Mouse (Mus musculus): ENCODE results near the gene Ppp1r14c. TPM values are rescaled to one million over a fixed set of nuclear protein-coding genes. Genes with fewer than 3 reads are reported as not detected.

Ppp1r14c gene
- 11.4 and 12.4 TPM in 2 replicates for polyA plus RNA-seq (2015; fragmentation: Nextera tagmentation; extraction: Ambion mirVana)

- ATAC-seq (ENCODE audit: insufficient number of reproducible peaks, insufficient read depth, low FRiP score, low TSS enrichment, low read depth): peak; percentile 48; the same call in 1 of the 2 replicates
- peak within 1 kb of the TSS; percentile 98 for H3K4me2 ChIP-seq
- peak within 1 kb of the TSS; percentile 61 for H3K9ac ChIP-seq
- no peaks in the 10 kb centered on the region for H3K36me3 ChIP-seq
- peak within 1 kb of the TSS; percentile 62 for H3K4me3 ChIP-seq
- under 1% methylated on average over 73 of the region's 74 CpGs for WGBS
- H3K4me1 ChIP-seq: peaks cover 16% of the 10 kb centered on the region
- peaks cover 44% of the 10 kb centered on the region for H3K27me3 ChIP-seq
- H3K9me3 ChIP-seq: no peaks in the 10 kb centered on the region
- H3K27ac ChIP-seq: no peak within 1 kb of the TSS
Measured at GRCm38 (mm10) chr10:3366036-3366869, at the start of gene Ppp1r14c. Gene Ppp1r14c, plus strand, starts transcription at chr10:3366057.

- H3K9ac ChIP-seq: no peak overlapping the region
Measured at GRCm38 (mm10) chr10:3321406-3321805, 44.5 kb upstream of the Ppp1r14c start.

DNA sequence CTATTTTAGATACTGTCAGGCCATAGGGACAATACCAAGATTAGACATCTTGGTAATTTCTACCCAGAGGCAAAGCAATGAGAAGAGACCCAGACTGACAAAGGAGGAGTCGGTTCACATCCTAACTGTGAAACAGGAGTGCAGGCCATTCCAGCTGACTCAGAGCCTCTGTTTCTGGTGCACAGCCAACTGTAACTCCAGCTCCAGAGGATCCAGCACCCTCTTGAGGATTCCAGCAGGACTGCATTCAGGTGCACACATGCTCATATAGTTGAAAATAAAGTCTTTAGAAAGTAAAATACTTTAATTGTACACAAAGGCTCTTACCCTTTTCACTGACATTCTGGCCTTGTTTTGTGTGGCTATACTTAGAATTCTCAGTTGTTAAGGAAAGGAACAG is 40.4 kb upstream of the Ppp1r14c start:
- Histone ChIP-seq H3K4me3 (no peak overlapping the region), H3K4me2 (no peak overlapping the region), H3K27me3 (no peaks in the 10 kb centered on the region), H3K36me3 (no peaks in the 10 kb centered on the region), H3K4me1 (no peaks in the 10 kb centered on the region), H3K9ac (no peak overlapping the region), H3K9me3 (0 out of 2 replicates have a peak, but pooled peaks cover 3% of the 10 kb centered on the region), H3K27ac (no peak overlapping the region)
- no peak for ATAC-seq (ENCODE audit: insufficient number of reproducible peaks, insufficient read depth, low FRiP score, low TSS enrichment, low read depth)
- WGBS: 69% methylated on average over 1 of the region's 1 CpGs

More at GRCm38 (mm10) chr10:3321406-3321805, 44.5 kb upstream of the Ppp1r14c start:
- Histone ChIP-seq H3K36me3 (no peaks in the 10 kb centered on the region), H3K27ac (no peak overlapping the region), H3K4me1 (no peaks in the 10 kb centered on the region), H3K27me3 (no peaks in the 10 kb centered on the region), H3K4me2 (no peak overlapping the region), H3K4me3 (no peak overlapping the region), H3K9me3 (0 out of 2 replicates have a peak, but pooled peaks cover 3% of the 10 kb centered on the region)
- ATAC-seq (ENCODE audit: insufficient number of reproducible peaks, insufficient read depth, low FRiP score, low TSS enrichment, low read depth): no peak
- 84% methylated on average over 2 of the region's 2 CpGs for WGBS

GRCm38 (mm10) chr10:3332880-3333279 is 33.0 kb upstream of the Ppp1r14c start:
- Histone ChIP-seq H3K36me3 (no peaks in the 10 kb centered on the region), H3K4me2 (no peak overlapping the region), H3K4me3 (no peak overlapping the region), H3K27ac (no peak overlapping the region), H3K9ac (no peak overlapping the region), H3K9me3 (no peaks in the 10 kb centered on the region), H3K4me1 (peaks cover 10% of the 10 kb centered on the region), H3K27me3 (peaks cover 6% of the 10 kb centered on the region)
- 9% methylated on average over 3 of the region's 3 CpGs for WGBS
- ATAC-seq (ENCODE audit: insufficient number of reproducible peaks, insufficient read depth, low FRiP score, low TSS enrichment, low read depth): 0 out of 2 replicates have a peak, but pooled peaks have one; percentile 15

- H3K9ac ChIP-seq: no peak overlapping the region
- H3K9me3 ChIP-seq: no peaks in the 10 kb centered on the region
- H3K27ac ChIP-seq: no peak overlapping the region
- ATAC-seq (ENCODE audit: insufficient number of reproducible peaks, insufficient read depth, low FRiP score, low TSS enrichment, low read depth): no peak
- peaks cover 6% of the 10 kb centered on the region for H3K27me3 ChIP-seq
- H3K4me1 ChIP-seq: peaks cover 17% of the 10 kb centered on the region
- H3K36me3 ChIP-seq: no peaks in the 10 kb centered on the region
- H3K4me3 ChIP-seq: no peak overlapping the region
- H3K4me2 ChIP-seq: no peak overlapping the region
Measured at GRCm38 (mm10) chr10:3334570-3334969, 31.3 kb upstream of the Ppp1r14c start.

DNA sequence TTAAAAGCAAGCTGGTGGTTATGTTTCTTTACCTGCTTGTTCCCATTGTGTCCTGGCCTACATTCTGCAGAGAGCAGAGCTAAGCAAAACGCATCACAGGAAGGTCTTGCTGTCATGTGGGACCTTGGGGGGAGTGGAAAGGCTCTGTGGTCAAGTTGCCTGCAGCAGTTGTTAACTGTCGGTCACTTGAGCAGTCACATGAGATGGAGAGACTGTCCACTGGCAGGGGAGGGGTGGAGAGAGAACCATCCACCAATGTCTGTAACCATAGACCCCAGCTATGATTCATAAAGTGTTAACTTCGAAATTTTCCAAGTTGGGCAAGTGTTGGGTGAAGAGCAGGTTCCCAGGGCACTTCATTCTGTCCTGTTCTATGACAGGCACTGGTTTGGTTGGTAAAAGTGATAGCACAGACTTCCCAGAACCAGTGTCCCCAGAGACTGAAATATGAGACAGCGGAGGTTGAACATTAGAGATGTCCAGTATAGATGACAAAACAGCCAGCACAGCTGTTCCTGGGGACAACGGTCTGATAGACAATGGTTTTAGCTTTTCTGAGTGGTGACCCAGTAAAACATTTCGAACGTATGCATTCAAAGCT is 29.0 kb upstream of the Ppp1r14c start:
- Histone ChIP-seq H3K9me3 (no peaks in the 10 kb centered on the region), H3K9ac (no peak overlapping the region), H3K4me1 (peaks cover 17% of the 10 kb centered on the region), H3K36me3 (no peaks in the 10 kb centered on the region), H3K27me3 (peaks cover 16% of the 10 kb centered on the region), H3K4me2 (no peak overlapping the region), H3K4me3 (no peak overlapping the region), H3K27ac (no peak overlapping the region)
- no peak for ATAC-seq (ENCODE audit: insufficient number of reproducible peaks, insufficient read depth, low FRiP score, low TSS enrichment, low read depth)
- WGBS: 65% methylated on average over 7 of the region's 7 CpGs

GRCm38 (mm10) chr10:3337330-3337901 is 28.4 kb upstream of the Ppp1r14c start:
- Histone ChIP-seq H3K36me3 (no peaks in the 10 kb centered on the region), H3K27ac (no peak overlapping the region; the same call in 1 of the 2 replicates), H3K27me3 (peaks cover 16% of the 10 kb centered on the region), H3K9ac (no peak overlapping the region), H3K4me3 (no peak overlapping the region), H3K9me3 (no peaks in the 10 kb centered on the region), H3K4me1 (peaks cover 17% of the 10 kb centered on the region), H3K4me2 (no peak overlapping the region)
- ATAC-seq (ENCODE audit: insufficient number of reproducible peaks, insufficient read depth, low FRiP score, low TSS enrichment, low read depth): no peak
- 55% methylated on average over 2 of the region's 2 CpGs for WGBS

DNA sequence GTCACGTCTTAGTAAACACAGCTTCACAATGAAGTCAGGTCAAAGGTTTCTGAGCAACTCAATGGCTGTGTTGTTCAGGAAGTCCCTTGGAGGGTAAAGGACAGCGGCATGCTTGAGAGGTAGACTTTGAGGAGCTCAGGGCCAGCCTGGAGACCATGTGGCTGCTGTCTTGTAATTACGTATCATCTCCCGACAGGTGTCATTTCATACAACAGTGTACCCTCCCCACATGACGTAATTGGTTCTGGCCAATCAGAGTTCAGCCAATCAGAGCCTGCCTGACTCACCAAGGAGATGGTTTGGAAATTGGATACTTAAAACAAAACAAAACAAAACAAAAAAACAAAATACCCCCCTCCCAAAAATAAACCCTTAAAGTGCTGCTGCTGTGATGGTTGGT is 20.2 kb upstream of the Ppp1r14c start:
- peaks cover 17% of the 10 kb centered on the region for H3K27me3 ChIP-seq
- no peak overlapping the region for H3K9ac ChIP-seq
- no peaks in the 10 kb centered on the region for H3K9me3 ChIP-seq
- H3K4me2 ChIP-seq: no peak overlapping the region
- no peak overlapping the region for H3K4me3 ChIP-seq
- no peaks in the 10 kb centered on the region for H3K36me3 ChIP-seq
- no peak for ATAC-seq (ENCODE audit: insufficient number of reproducible peaks, insufficient read depth, low FRiP score, low TSS enrichment, low read depth)
- H3K4me1 ChIP-seq: no peaks in the 10 kb centered on the region
- WGBS: 27% methylated on average over 5 of the region's 5 CpGs
- no peak overlapping the region for H3K27ac ChIP-seq

DNA sequence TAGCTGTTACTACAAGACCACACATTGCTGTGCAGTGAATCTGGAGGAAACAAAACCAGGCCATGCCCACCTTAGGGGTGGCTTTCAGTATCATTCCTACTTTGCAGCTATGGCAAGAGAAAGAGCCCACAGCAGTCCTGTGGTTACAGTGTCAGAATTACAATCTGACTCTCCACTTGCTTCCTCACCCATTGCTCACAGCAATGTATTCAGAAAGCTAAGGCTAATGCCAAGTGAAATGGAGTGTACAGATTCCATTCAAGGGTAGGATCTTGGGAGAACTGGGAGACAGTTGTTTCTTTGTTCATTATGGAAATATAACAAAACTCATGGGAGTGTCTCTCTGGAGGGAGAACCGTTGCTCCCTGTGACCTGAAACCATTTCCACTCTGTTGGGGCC is 6.3 kb upstream of the Ppp1r14c start:
- H3K27me3 ChIP-seq: peaks cover under 1% of the 10 kb centered on the region; the same call in 1 of the 2 replicates
- 0 out of 2 replicates have a peak, but pooled peaks cover 3% of the 10 kb centered on the region for H3K4me1 ChIP-seq
- H3K4me2 ChIP-seq: no peak overlapping the region
- ATAC-seq (ENCODE audit: insufficient number of reproducible peaks, insufficient read depth, low FRiP score, low TSS enrichment, low read depth): no peak
- H3K9ac ChIP-seq: no peak overlapping the region
- no peak overlapping the region for H3K4me3 ChIP-seq
- no peak overlapping the region for H3K27ac ChIP-seq
- H3K36me3 ChIP-seq: no peaks in the 10 kb centered on the region
- no peaks in the 10 kb centered on the region for H3K9me3 ChIP-seq
- WGBS: 32% methylated on average over 1 of the region's 1 CpGs

- Histone ChIP-seq H3K9ac (0 out of 2 replicates have a peak overlapping the region, but pooled peaks have one; percentile 61), H3K4me3 (peak overlapping the region; percentile 62), H3K27ac (no peak overlapping the region), H3K27me3 (peaks cover 44% of the 10 kb centered on the region), H3K36me3 (no peaks in the 10 kb centered on the region), H3K9me3 (no peaks in the 10 kb centered on the region), H3K4me2 (peak overlapping the region; percentile 98), H3K4me1 (peaks cover 16% of the 10 kb centered on the region)
- WGBS: 21% methylated on average over 5 of the region's 5 CpGs
- ATAC-seq (ENCODE audit: insufficient number of reproducible peaks, insufficient read depth, low FRiP score, low TSS enrichment, low read depth): no peak
Measured at GRCm38 (mm10) chr10:3365671-3366035, 204 bp upstream of the Ppp1r14c start.

DNA sequence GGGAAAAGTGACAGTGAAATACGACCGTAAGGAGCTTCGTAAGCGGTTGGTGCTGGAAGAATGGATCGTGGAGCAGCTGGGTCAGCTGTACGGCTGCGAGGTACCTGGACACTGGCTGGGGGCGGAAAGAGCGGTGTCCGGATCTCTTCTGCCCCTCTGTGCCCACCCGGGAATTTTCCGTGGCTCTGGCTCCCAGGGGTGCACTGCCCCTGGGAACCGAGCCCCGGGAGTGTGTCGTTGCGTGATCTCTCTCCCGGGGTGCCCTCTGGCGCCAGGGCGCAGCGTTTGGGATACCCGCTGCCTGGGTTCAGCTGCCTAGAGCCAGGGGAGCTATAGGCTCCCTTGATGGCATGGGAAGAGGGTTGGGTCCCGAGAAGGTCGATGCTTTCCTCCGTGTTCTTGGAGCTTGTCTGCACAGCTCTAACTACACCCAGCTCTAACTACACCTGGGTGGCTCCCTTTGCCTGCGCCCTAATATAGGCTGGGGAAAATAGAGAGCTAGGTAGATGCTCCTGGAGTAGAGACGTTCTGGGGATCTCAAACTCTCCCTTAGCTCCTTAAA is 1.1 kb downstream of the Ppp1r14c start:
- Histone ChIP-seq H3K4me2 (peak overlapping the region; percentile 98), H3K4me1 (peaks cover 16% of the 10 kb centered on the region), H3K27ac (no peak overlapping the region), H3K9me3 (no peaks in the 10 kb centered on the region), H3K9ac (peak overlapping the region; percentile 61), H3K4me3 (peak overlapping the region; percentile 62), H3K36me3 (no peaks in the 10 kb centered on the region), H3K27me3 (peaks cover 44% of the 10 kb centered on the region)
- WGBS: 2% methylated on average over 26 of the region's 26 CpGs
- ATAC-seq (ENCODE audit: insufficient number of reproducible peaks, insufficient read depth, low FRiP score, low TSS enrichment, low read depth): peak; percentile 37; the same call in 1 of the 2 replicates
